ENCODE assay signal across 17 mouse cellular contexts in genomic region chr8:22143764-22144491, GRCm38 (mm10). TPM values are rescaled to one million over a fixed set of nuclear protein-coding genes. Genes with fewer than 3 reads are reported as not detected.
DNase-seq lines count a peak whose midpoint lies in the region; ATAC-seq and TF ChIP-seq lines count a peak whose summit lies in the region.
"Had no signal": no experiment of that assay in that cellular context is flagged by ENCODE, and none has a peak within 500 bp of the region (broad histone marks: within the 10 kb centered on the region; RNA-seq: fewer than 3 reads in every experiment).

No protein-coding gene starts in this region.

- no peak for ATAC-seq in forebrain, embryonic 11.5 days (replicated peaks; ENCODE audit: low FRiP score)
- no peak for ATAC-seq in forebrain, embryonic 15.5 days (replicated peaks)
- peak; percentile 64; the same call in 1 of the 2 replicates for ATAC-seq in hindbrain, embryonic 16.5 days
- peak; percentile 81 for ATAC-seq in liver, embryonic 14.5 days (ENCODE audit: insufficient read depth)
- no peak for ATAC-seq in forebrain, postnatal 0 days
- ATAC-seq: activated CD4-positive, CD25-positive, alpha-beta regulatory T cell, adult 4 months; CD4-positive, CD25-positive, alpha-beta regulatory T cell, adult 4 months had no signal

- H3K4me1 ChIP-seq in forebrain, embryonic 11.5 days (replicated peaks; ENCODE audit: control insufficient read depth, insufficient read depth, low read length), result no peaks in the 10 kb centered on the region
- H3K4me1 ChIP-seq in forebrain, embryonic 15.5 days, result no peaks in the 10 kb centered on the region
- H3K4me1 ChIP-seq in hindbrain, embryonic 16.5 days (ENCODE audit: control insufficient read depth, insufficient read depth, low read depth, low read length), result no peaks in the 10 kb centered on the region
- no peaks in the 10 kb centered on the region for H3K4me1 ChIP-seq in hindbrain, embryonic 10.5 days (replicated peaks)
- peaks cover 0 to 10% of the 10 kb centered on the region in 2 experiments for H3K4me1 ChIP-seq in liver, embryonic 14.5 days (replicated peaks; ENCODE audit: control insufficient read depth in 2 of 2, insufficient read depth in 2 of 2, low read length in 1 of 2)
- no peaks in the 10 kb centered on the region for H3K4me1 ChIP-seq in forebrain, postnatal 0 days (ENCODE audit: insufficient read depth)
- H3K4me1 ChIP-seq: neural tube, embryonic 15.5 days had no signal

- no peak overlapping the region for H3K9ac ChIP-seq in forebrain, embryonic 11.5 days (ENCODE audit: low read length)
- H3K9ac ChIP-seq in forebrain, embryonic 15.5 days (replicated peaks), result no peak overlapping the region
- H3K9ac ChIP-seq in hindbrain, embryonic 16.5 days (ENCODE audit: low read depth, low read length), result no peak overlapping the region
- H3K9ac ChIP-seq in liver, embryonic 14.5 days (replicated peaks), result no peak overlapping the region
- no peak overlapping the region for H3K9ac ChIP-seq in forebrain, postnatal 0 days
- H3K9ac ChIP-seq: heart, embryonic 12.5 days; neural tube, embryonic 15.5 days had no signal

- DNase-seq in forebrain, embryonic 11.5 days (ENCODE audit: low spot score), result peak; percentile 24
- no peak for DNase-seq in hindbrain, embryonic 10.5 days (ENCODE audit: low spot score)
- DNase-seq in brain, adult 2 months (ENCODE audit: low read depth, low spot score), result peak; percentile 52
- DNase-seq in liver, embryonic 14.5 days (ENCODE audit: low read depth in 3 of 3, low spot score in 3 of 3), result peak in 1 of 3 experiments; percentile 19
- DNase-seq in thymus, postnatal 10 days (ENCODE audit: low spot score in 2 of 2), result no peak
- no peak for DNase-seq in forebrain, postnatal 0 days
- DNase-seq: cerebellum, adult 18-20 months; kidney, adult 18-20 months; kidney, postnatal 25 days; lung, adult 18-20 months had no signal

- TF ChIP-seq CTCF in liver, embryonic 14.5 days (IDR thresholded peaks at IDR 0.05; ENCODE audit: low read depth), result no peak
- TF ChIP-seq CTCF in forebrain, postnatal 0 days (IDR thresholded peaks at IDR 0.05; ENCODE audit: low read depth), result no peak

- no peaks in the 10 kb centered on the region for H3K9me3 ChIP-seq in forebrain, embryonic 11.5 days (ENCODE audit: control insufficient read depth, low read length)
- no peaks in the 10 kb centered on the region for H3K9me3 ChIP-seq in forebrain, embryonic 15.5 days
- no peaks in the 10 kb centered on the region for H3K9me3 ChIP-seq in hindbrain, embryonic 16.5 days (ENCODE audit: control insufficient read depth, low read length)
- H3K9me3 ChIP-seq in hindbrain, embryonic 10.5 days, result no peaks in the 10 kb centered on the region
- no peaks in the 10 kb centered on the region for H3K9me3 ChIP-seq in liver, embryonic 14.5 days (ENCODE audit: control insufficient read depth, low read length)
- no peaks in the 10 kb centered on the region for H3K9me3 ChIP-seq in forebrain, postnatal 0 days (ENCODE audit: low read length)
- H3K9me3 ChIP-seq: heart, embryonic 12.5 days; neural tube, embryonic 15.5 days had no signal

- 89% methylated on average over 1 of the region's 1 CpGs for WGBS in forebrain, embryonic 11.5 days
- 82% methylated on average over 1 of the region's 1 CpGs for WGBS in forebrain, embryonic 15.5 days
- 83% methylated on average over 1 of the region's 1 CpGs for WGBS in hindbrain, embryonic 16.5 days
- WGBS in hindbrain, embryonic 10.5 days, result 72% methylated on average over 1 of the region's 1 CpGs
- 17% methylated on average over 1 of the region's 1 CpGs for WGBS in liver, embryonic 14.5 days (ENCODE audit: insufficient replicate concordance)
- WGBS in forebrain, postnatal 0 days, result 81% methylated on average over 1 of the region's 1 CpGs

- H3K27me3 ChIP-seq in forebrain, embryonic 11.5 days (ENCODE audit: control insufficient read depth, insufficient read depth, low read length), result no peaks in the 10 kb centered on the region
- H3K27me3 ChIP-seq in forebrain, embryonic 15.5 days, result no peaks in the 10 kb centered on the region
- no peaks in the 10 kb centered on the region for H3K27me3 ChIP-seq in hindbrain, embryonic 16.5 days (replicated peaks; ENCODE audit: control insufficient read depth, insufficient read depth, low read length)
- H3K27me3 ChIP-seq in hindbrain, embryonic 10.5 days (ENCODE audit: insufficient read depth, poor library complexity, severe bottlenecking), result no peaks in the 10 kb centered on the region
- H3K27me3 ChIP-seq in liver, embryonic 14.5 days (ENCODE audit: control insufficient read depth, insufficient read depth, low read length), result no peaks in the 10 kb centered on the region
- no peaks in the 10 kb centered on the region for H3K27me3 ChIP-seq in forebrain, postnatal 0 days (ENCODE audit: insufficient read depth, low read length)
- H3K27me3 ChIP-seq: heart, embryonic 12.5 days; neural tube, embryonic 15.5 days had no signal

- no peak overlapping the region for H3K4me3 ChIP-seq in forebrain, embryonic 11.5 days (ENCODE audit: low read depth, low read length)
- no peak overlapping the region for H3K4me3 ChIP-seq in forebrain, embryonic 15.5 days
- H3K4me3 ChIP-seq in hindbrain, embryonic 16.5 days (ENCODE audit: low read length), result no peak overlapping the region
- H3K4me3 ChIP-seq in hindbrain, embryonic 10.5 days, result no peak overlapping the region
- no peak overlapping the region for H3K4me3 ChIP-seq in liver, embryonic 14.5 days (ENCODE audit: insufficient read depth in 1 of 2, low read depth in 2 of 2, low read length in 2 of 2)
- no peak overlapping the region for H3K4me3 ChIP-seq in forebrain, postnatal 0 days (ENCODE audit: low read depth, low read length)
- H3K4me3 ChIP-seq: heart, embryonic 12.5 days; neural tube, embryonic 15.5 days had no signal

- TF ChIP-seq EP300 in liver, embryonic 14.5 days (IDR thresholded peaks at IDR 0.05; ENCODE audit: low read depth), result peak; percentile 33; the same call in 1 of the 2 replicates

- no peak overlapping the region for H3K4me2 ChIP-seq in forebrain, embryonic 11.5 days (ENCODE audit: low read depth, low read length, severe bottlenecking)
- no peak overlapping the region for H3K4me2 ChIP-seq in forebrain, embryonic 15.5 days (replicated peaks)
- H3K4me2 ChIP-seq in hindbrain, embryonic 16.5 days (ENCODE audit: low read length), result no peak overlapping the region
- no peak overlapping the region for H3K4me2 ChIP-seq in liver, embryonic 14.5 days (ENCODE audit: low read depth)
- H3K4me2 ChIP-seq in forebrain, postnatal 0 days (ENCODE audit: low read depth), result no peak overlapping the region
- H3K4me2 ChIP-seq: heart, embryonic 12.5 days; neural tube, embryonic 15.5 days had no signal

- H3K36me3 ChIP-seq in forebrain, embryonic 11.5 days (ENCODE audit: control insufficient read depth, insufficient read depth, low read length), result no peaks in the 10 kb centered on the region; the same call in 1 of the 2 replicates
- H3K36me3 ChIP-seq in forebrain, embryonic 15.5 days, result peaks cover 10% of the 10 kb centered on the region; the same call in 1 of the 2 replicates
- no peaks in the 10 kb centered on the region; the same call in 1 of the 2 replicates for H3K36me3 ChIP-seq in hindbrain, embryonic 16.5 days (ENCODE audit: control insufficient read depth, insufficient read depth, low read length)
- H3K36me3 ChIP-seq in hindbrain, embryonic 10.5 days, result peaks cover 37% of the 10 kb centered on the region
- no peaks in the 10 kb centered on the region for H3K36me3 ChIP-seq in liver, embryonic 14.5 days (replicated peaks; ENCODE audit: control insufficient read depth, insufficient read depth, low read depth)
- peaks cover 8% of the 10 kb centered on the region for H3K36me3 ChIP-seq in forebrain, postnatal 0 days (ENCODE audit: insufficient read depth)

- no peak overlapping the region for H3K27ac ChIP-seq in forebrain, embryonic 11.5 days (ENCODE audit: low read depth, low read length)
- no peak overlapping the region for H3K27ac ChIP-seq in forebrain, embryonic 15.5 days (replicated peaks)
- no peak overlapping the region for H3K27ac ChIP-seq in hindbrain, embryonic 16.5 days (ENCODE audit: low read depth, low read length)
- no peak overlapping the region for H3K27ac ChIP-seq in hindbrain, embryonic 10.5 days
- H3K27ac ChIP-seq in liver, embryonic 14.5 days, result peak overlapping the region; percentile 6; the same call in 1 of the 2 replicates
- no peak overlapping the region for H3K27ac ChIP-seq in forebrain, postnatal 0 days (ENCODE audit: low read depth, low read length)
- H3K27ac ChIP-seq: neural tube, embryonic 15.5 days had no signal

RNA-seq across cellular contexts. Expression of gene Nek5, which starts 19.1 kb away (rescaled TPM):
- 0.21 and 0.24 TPM in 2 replicates for polyA plus RNA-seq in forebrain, embryonic 11.5 days (2014; fragmentation: Nextera tagmentation; extraction: Ambion mirVana)
- polyA plus RNA-seq in forebrain, embryonic 15.5 days (2015; fragmentation: Nextera tagmentation; extraction: Ambion mirVana), result 0.52 and 1.1 TPM in 2 replicates
- 1.4 and 1.6 TPM in 2 replicates for polyA plus RNA-seq in hindbrain, embryonic 16.5 days (2015; fragmentation: Nextera tagmentation; extraction: Ambion mirVana)
- 0.29 and 0.69 TPM in 2 replicates for polyA plus RNA-seq in hindbrain, embryonic 10.5 days (2016; fragmentation: Nextera tagmentation; extraction: Ambion mirVana)
- 0.07 TPM in 1 of 2 replicates, not detected in the other for polyA plus RNA-seq in liver, embryonic 14.5 days (2012; rRNA removed)
- polyA plus RNA-seq in liver, embryonic 14.5 days (2014; fragmentation: Nextera tagmentation; extraction: Ambion mirVana), result 0.08 TPM in 1 of 2 replicates, not detected in the other
- 0.77 and 3.5 TPM in 2 replicates for total RNA-seq in forebrain, postnatal 0 days (2014; rRNA removed)
- polyA plus RNA-seq in forebrain, postnatal 0 days (2015; fragmentation: Nextera tagmentation; extraction: Ambion mirVana), result 0.92 and 1.2 TPM in 2 replicates
- polyA plus RNA-seq: CD4-positive, CD25-positive, alpha-beta regulatory T cell, adult 4 months; thymus, postnatal 0 days had no signal

RNA-seq across cellular contexts. Expression of gene Nek3, which starts 22.3 kb away (rescaled TPM):
- polyA plus RNA-seq in forebrain, embryonic 11.5 days (2014; fragmentation: Nextera tagmentation; extraction: Ambion mirVana), result 7.7 and 8.0 TPM in 2 replicates
- 7.3 and 7.6 TPM in 2 replicates for polyA plus RNA-seq in forebrain, embryonic 15.5 days (2015; fragmentation: Nextera tagmentation; extraction: Ambion mirVana)
- 8.0 and 8.3 TPM in 2 replicates for polyA plus RNA-seq in hindbrain, embryonic 16.5 days (2015; fragmentation: Nextera tagmentation; extraction: Ambion mirVana)
- polyA plus RNA-seq in hindbrain, embryonic 10.5 days (2016; fragmentation: Nextera tagmentation; extraction: Ambion mirVana), result 7.6 and 9.1 TPM in 2 replicates
- polyA plus RNA-seq in liver, embryonic 14.5 days (2012; rRNA removed), result 0.92 and 1.8 TPM in 2 replicates
- polyA plus RNA-seq in liver, embryonic 14.5 days (2014; fragmentation: Nextera tagmentation; extraction: Ambion mirVana), result 1.4 and 1.7 TPM in 2 replicates
- total RNA-seq in forebrain, postnatal 0 days (2014; rRNA removed), result 4.6 and 7.1 TPM in 2 replicates
- 4.3 and 5.9 TPM in 2 replicates for polyA plus RNA-seq in forebrain, postnatal 0 days (2015; fragmentation: Nextera tagmentation; extraction: Ambion mirVana)

RNA-seq across cellular contexts. Expression of gene Ckap2, which starts 41.7 kb away (rescaled TPM):
- polyA plus RNA-seq in forebrain, embryonic 11.5 days (2014; fragmentation: Nextera tagmentation; extraction: Ambion mirVana), result 76.9 and 82.7 TPM in 2 replicates
- 28.4 and 28.7 TPM in 2 replicates for polyA plus RNA-seq in forebrain, embryonic 15.5 days (2015; fragmentation: Nextera tagmentation; extraction: Ambion mirVana)
- polyA plus RNA-seq in hindbrain, embryonic 16.5 days (2015; fragmentation: Nextera tagmentation; extraction: Ambion mirVana), result 12.8 and 15.5 TPM in 2 replicates
- 37.5 and 46.4 TPM in 2 replicates for polyA plus RNA-seq in hindbrain, embryonic 10.5 days (2016; fragmentation: Nextera tagmentation; extraction: Ambion mirVana)
- 13.7 and 21.7 TPM in 2 replicates for polyA plus RNA-seq in liver, embryonic 14.5 days (2012; rRNA removed)
- 21.6 and 22.4 TPM in 2 replicates for polyA plus RNA-seq in liver, embryonic 14.5 days (2014; fragmentation: Nextera tagmentation; extraction: Ambion mirVana)
- total RNA-seq in forebrain, postnatal 0 days (2014; rRNA removed), result 7.5 and 8.8 TPM in 2 replicates
- polyA plus RNA-seq in forebrain, postnatal 0 days (2015; fragmentation: Nextera tagmentation; extraction: Ambion mirVana), result 6.8 and 8.0 TPM in 2 replicates

RNA-seq across cellular contexts. Expression of gene Vps36, which starts 48.7 kb away (rescaled TPM):
- polyA plus RNA-seq in forebrain, embryonic 11.5 days (2014; fragmentation: Nextera tagmentation; extraction: Ambion mirVana), result 45.5 and 45.9 TPM in 2 replicates
- polyA plus RNA-seq in forebrain, embryonic 15.5 days (2015; fragmentation: Nextera tagmentation; extraction: Ambion mirVana), result 41.4 TPM in 2 replicates
- 41.4 and 44.3 TPM in 2 replicates for polyA plus RNA-seq in hindbrain, embryonic 16.5 days (2015; fragmentation: Nextera tagmentation; extraction: Ambion mirVana)
- polyA plus RNA-seq in hindbrain, embryonic 10.5 days (2016; fragmentation: Nextera tagmentation; extraction: Ambion mirVana), result 31.1 and 38.2 TPM in 2 replicates
- polyA plus RNA-seq in liver, embryonic 14.5 days (2012; rRNA removed), result 3.2 and 4.9 TPM in 2 replicates
- 7.8 and 8.4 TPM in 2 replicates for polyA plus RNA-seq in liver, embryonic 14.5 days (2014; fragmentation: Nextera tagmentation; extraction: Ambion mirVana)
- 38.3 and 42.9 TPM in 2 replicates for total RNA-seq in forebrain, postnatal 0 days (2014; rRNA removed)
- 24.6 and 36.7 TPM in 2 replicates for polyA plus RNA-seq in forebrain, postnatal 0 days (2015; fragmentation: Nextera tagmentation; extraction: Ambion mirVana)

Comparison
In these comparisons a context has a peak if more than half of its experiments do, and no peak if none do; other contexts are left out.
1. DNase-seq: peak in forebrain, embryonic 11.5 days (single experiment) and brain, adult 2 months (single experiment); none in hindbrain, embryonic 10.5 days (single experiment), thymus, postnatal 10 days (0 of 2) and forebrain, postnatal 0 days (single experiment).
2. ATAC-seq: peak in hindbrain, embryonic 16.5 days (single experiment) and liver, embryonic 14.5 days (single experiment); none in forebrain, embryonic 11.5 days (single experiment), forebrain, embryonic 15.5 days (single experiment) and forebrain, postnatal 0 days (single experiment).